Mouse (Mus musculus): Measurements from ENCODE around the gene Gm3854. TPM values are rescaled to one million over a fixed set of nuclear protein-coding genes. Genes with fewer than 3 reads are reported as not detected.
"Not testable (repeated sequence)": the region's sequence is repeated elsewhere in the genome, so short reads cannot be mapped to it uniquely, and the experiment has no call there.

Gene Gm3854
- total RNA-seq (2021), result under 1 TPM; 0.53 to 0.80 TPM
- long read RNA-seq, experiment 1, result 0 reads
- long read RNA-seq, experiment 2, partial matches to known transcripts, result 0 of 2 reads
- long read RNA-seq, experiment 2, other reads (novel, unspliced or antisense), result 0 of 2 reads

- peak; percentile 33 to 38 for DNase-seq (ENCODE audit: low spot score in 2 of 2)
Observed at GRCm38 (mm10) chr7:6343501-6344071, at the start of gene Gm3854. Gene Gm3854, plus strand, starts transcription at chr7:6343759.

GRCm38 (mm10) chr7:6300796-6301195 is 42.8 kb upstream of the Gm3854 start:
- not testable (repeated sequence) for DNase-seq (ENCODE audit: low spot score in 2 of 2)

GRCm38 (mm10) chr7:6330458-6331232 is 12.9 kb upstream of the Gm3854 start:
- DNase-seq (ENCODE audit: low spot score in 2 of 2), result no peak

GRCm38 (mm10) chr7:6331233-6331956 is 12.2 kb upstream of the Gm3854 start, which contains the start of gene Zfp583:
Gene Zfp583, minus strand, starts transcription at chr7:6331285.
- DNase-seq (ENCODE audit: low spot score in 2 of 2), result peak; percentile 73 to 76

GRCm38 (mm10) chr7:6339865-6340264 is 3.7 kb upstream of the Gm3854 start:
- no peak for DNase-seq (ENCODE audit: low spot score in 2 of 2)

- no peak for DNase-seq (ENCODE audit: low spot score in 2 of 2)
Observed at GRCm38 (mm10) chr7:6344124-6344523, 565 bp downstream of the Gm3854 start.

- DNase-seq (ENCODE audit: low spot score in 2 of 2), result no peak
Observed at GRCm38 (mm10) chr7:6358121-6358520, 14.6 kb downstream of the Gm3854 start.

GRCm38 (mm10) chr7:6358937-6359590 is 15.5 kb downstream of the Gm3854 start:
- DNase-seq (ENCODE audit: low spot score in 2 of 2), result peak in 1 of 2 experiments; percentile 15

- no peak for DNase-seq (ENCODE audit: low spot score in 2 of 2)
Observed at GRCm38 (mm10) chr7:6360477-6361060, 17.0 kb downstream of the Gm3854 start.

- no peak for DNase-seq (ENCODE audit: low spot score in 2 of 2)
Observed at GRCm38 (mm10) chr7:6361756-6362155, 18.2 kb downstream of the Gm3854 start.

GRCm38 (mm10) chr7:6362268-6363046 is 18.9 kb downstream of the Gm3854 start:
- DNase-seq (ENCODE audit: low spot score in 2 of 2), result peak; percentile 94 to 97

GRCm38 (mm10) chr7:6363047-6363488 is 19.5 kb downstream of the Gm3854 start, which contains the start of gene Zfp78:
Gene Zfp78, plus strand, starts transcription at chr7:6363280.
- DNase-seq (ENCODE audit: low spot score in 2 of 2), result peak in 1 of 2 experiments; percentile 88

GRCm38 (mm10) chr7:6364761-6365160 is 21.2 kb downstream of the Gm3854 start:
- DNase-seq (ENCODE audit: low spot score in 2 of 2), result no peak

- DNase-seq (ENCODE audit: low spot score in 2 of 2), result no peak
Observed at GRCm38 (mm10) chr7:6367185-6367584, 23.6 kb downstream of the Gm3854 start.

- not testable (repeated sequence) for DNase-seq (ENCODE audit: low spot score in 2 of 2)
Observed at GRCm38 (mm10) chr7:6368146-6368545, 24.6 kb downstream of the Gm3854 start.

- no peak for DNase-seq (ENCODE audit: low spot score in 2 of 2)
Observed at GRCm38 (mm10) chr7:6369460-6369859, 25.9 kb downstream of the Gm3854 start.

GRCm38 (mm10) chr7:6372993-6373392 is 29.4 kb downstream of the Gm3854 start:
- no peak for DNase-seq (ENCODE audit: low spot score in 2 of 2)

- no peak for DNase-seq (ENCODE audit: low spot score in 2 of 2)
Observed at GRCm38 (mm10) chr7:6378441-6378840, 34.9 kb downstream of the Gm3854 start.

GRCm38 (mm10) chr7:6381431-6381830 is 37.9 kb downstream of the Gm3854 start:
- no peak for DNase-seq (ENCODE audit: low spot score in 2 of 2)

GRCm38 (mm10) chr7:6383044-6383455 is 39.5 kb downstream of the Gm3854 start, which contains the start of gene Zfp28:
Gene Zfp28, plus strand, starts transcription at chr7:6383295.
- DNase-seq (ENCODE audit: low spot score in 2 of 2), result peak; percentile 92 to 95
